Mouse (Mus musculus): ENCODE data around the gene Lamp1.
A peak's percentile ranks its signal among the peaks of the same experiment; 100 is the strongest.

Gene Lamp1

GRCm38 (mm10) chr8:13164361-13164760 lies 5.4 kb downstream of the Lamp1 start:
- no peak for DNase-seq

GRCm38 (mm10) chr8:13170510-13170909 lies 11.5 kb downstream of the Lamp1 start:
- no peak for DNase-seq

GRCm38 (mm10) chr8:13174305-13174704 lies 15.3 kb downstream of the Lamp1 start:
- DNase-seq: no peak

- DNase-seq: no peak
Observed at GRCm38 (mm10) chr8:13174811-13175210, 15.8 kb downstream of the Lamp1 start.

GRCm38 (mm10) chr8:13175650-13176049 lies 16.7 kb downstream of the Lamp1 start:
- DNase-seq: no peak

- no peak for DNase-seq
Observed at GRCm38 (mm10) chr8:13177173-13177852, 18.4 kb downstream of the Lamp1 start.

GRCm38 (mm10) chr8:13178137-13178536 lies 19.2 kb downstream of the Lamp1 start:
- DNase-seq: no peak

GRCm38 (mm10) chr8:13179482-13179881 lies 20.5 kb downstream of the Lamp1 start:
- no peak for DNase-seq

- DNase-seq: no peak
Observed at GRCm38 (mm10) chr8:13179948-13180347, 21.0 kb downstream of the Lamp1 start.

- no peak for DNase-seq
Observed at GRCm38 (mm10) chr8:13180408-13180807, 21.4 kb downstream of the Lamp1 start.

GRCm38 (mm10) chr8:13180911-13181690 lies 22.1 kb downstream of the Lamp1 start:
- no peak for DNase-seq

GRCm38 (mm10) chr8:13181691-13181976 lies 22.7 kb downstream of the Lamp1 start:
- DNase-seq: no peak

GRCm38 (mm10) chr8:13186819-13187218 lies 27.9 kb downstream of the Lamp1 start:
- DNase-seq: no peak

GRCm38 (mm10) chr8:13187229-13187628 lies 28.3 kb downstream of the Lamp1 start:
- DNase-seq: no peak

- no peak for DNase-seq
Observed at GRCm38 (mm10) chr8:13187638-13188037, 28.7 kb downstream of the Lamp1 start.

GRCm38 (mm10) chr8:13188052-13188555 lies 29.1 kb downstream of the Lamp1 start:
- no peak for DNase-seq

GRCm38 (mm10) chr8:13188857-13189256 lies 29.9 kb downstream of the Lamp1 start:
- DNase-seq: no peak

GRCm38 (mm10) chr8:13190235-13190634 lies 31.3 kb downstream of the Lamp1 start:
- no peak for DNase-seq

- DNase-seq: no peak
Observed at GRCm38 (mm10) chr8:13194818-13195217, 35.9 kb downstream of the Lamp1 start.

- DNase-seq: no peak
Observed at GRCm38 (mm10) chr8:13197493-13197892, 38.5 kb downstream of the Lamp1 start.

- DNase-seq: no peak
Observed at GRCm38 (mm10) chr8:13199385-13200061, 40.6 kb downstream of the Lamp1 start.

- DNase-seq: peak; percentile 40
Observed at GRCm38 (mm10) chr8:13200301-13201012, 41.5 kb downstream of the Lamp1 start, which contains the start of gene Grtp1. Grtp1 (minus strand) TSS chr8:13200620.

GRCm38 (mm10) chr8:13201013-13201334 lies 42.0 kb downstream of the Lamp1 start:
- DNase-seq: no peak

Data from thymus, postnatal 14 days (tissue).